Mouse (Mus musculus) ES-E14 (cell line): ENCODE data around the gene Pcmt1.

Experiments used
- CHD2 ChIP-seq: IDR thresholded peaks from 2 replicates; pipeline ENCODE4 v1.6.1; 2014; ENCODE audit warnings: mild to moderate bottlenecking, low read depth, low read length, inconsistent platforms
- MAFK ChIP-seq: IDR thresholded peaks from 2 replicates; pipeline ENCODE4 v1.6.1; 2014; ENCODE audit warnings: mild to moderate bottlenecking, low read depth, low read length, inconsistent platforms; ENCODE audit not compliant: insufficient read depth
- ZC3H11A ChIP-seq: IDR thresholded peaks from 2 replicates; pipeline ENCODE4 v1.6.1; 2012; ENCODE audit warnings: low read depth, mild to moderate bottlenecking, inconsistent platforms, low read length, borderline replicate concordance
- ZNF384 ChIP-seq: IDR thresholded peaks from 2 replicates; pipeline ENCODE4 v1.6.1; 2012; ENCODE audit warnings: low read depth, low read length, inconsistent platforms

- no peak for TF ChIP-seq ZNF384
- no peak for TF ChIP-seq ZC3H11A
- TF ChIP-seq MAFK: no peak
- TF ChIP-seq CHD2: no peak
Measured at GRCm38 (mm10) chr10:7649059-7649458, 31.9 kb downstream of the Pcmt1 start.
